Mouse (Mus musculus) urinary bladder, postnatal 4 days (tissue): ENCODE measurements around the gene Cd7.

ENCODE experiments used
- DNase-seq, 2 experiments: peaks; one replicate each; pipeline ENCODE4 v3.0.0; 2021 to 2022; ENCODE audit warnings: low spot score in 2 of 2

The Cd7 gene

GRCm38 (mm10) chr11:120990951-120991526 lies 48.2 kb downstream of the Cd7 start, which contains the start of gene Csnk1d:
Gene Csnk1d (minus strand): TSS chr11:120991330.
- DNase-seq = peak; percentile 98 to 99

GRCm38 (mm10) chr11:120990126-120990781 lies 49.0 kb downstream of the Cd7 start:
- peak in 1 of 2 experiments; percentile 70 for DNase-seq

GRCm38 (mm10) chr11:120989523-120989922 lies 49.7 kb downstream of the Cd7 start:
- DNase-seq = no peak

GRCm38 (mm10) chr11:120988410-120988809 lies 50.8 kb downstream of the Cd7 start:
- DNase-seq = no peak

GRCm38 (mm10) chr11:120987608-120988007 lies 51.6 kb downstream of the Cd7 start:
- no peak for DNase-seq
